Mouse (Mus musculus): ENCODE measurements around the gene Gm21970. TPM values are rescaled to one million over a fixed set of nuclear protein-coding genes. Genes with fewer than 3 reads are reported as not detected.

Gm21970 gene
- polyA plus RNA-seq (2015; fragmentation: Nextera tagmentation; extraction: Ambion mirVana), result not detected in 2 replicates

- no peak within 1 kb of the TSS for H3K27ac ChIP-seq
- peaks cover 14% of the 10 kb centered on the region for H3K36me3 ChIP-seq
- no peaks in the 10 kb centered on the region for H3K9me3 ChIP-seq
- WGBS, result 80% methylated on average over 5 of the region's 5 CpGs
- ATAC-seq, result no peak
- H3K4me3 ChIP-seq (replicated peaks), result no peak within 1 kb of the TSS
- H3K4me2 ChIP-seq (replicated peaks), result no peak within 1 kb of the TSS
- no peaks in the 10 kb centered on the region for H3K27me3 ChIP-seq (replicated peaks)
- no peak within 1 kb of the TSS for H3K9ac ChIP-seq
- H3K4me1 ChIP-seq (replicated peaks), result no peaks in the 10 kb centered on the region
Measured at GRCm38 (mm10) chr16:91391421-91391820, at the start of gene Gm21970. Gm21970 (plus strand) TSS chr16:91391721.

GRCm38 (mm10) chr16:91346491-91346890, 45.0 kb upstream of the Gm21970 start:
- 0 out of 2 replicates have a peak, but pooled peaks cover 6% of the 10 kb centered on the region for H3K27me3 ChIP-seq (replicated peaks)
- no peaks in the 10 kb centered on the region for H3K36me3 ChIP-seq
- no peak overlapping the region for H3K27ac ChIP-seq
- no peak overlapping the region for H3K9ac ChIP-seq
- H3K9me3 ChIP-seq, result no peaks in the 10 kb centered on the region
- 73% methylated on average over 9 of the region's 9 CpGs for WGBS
- H3K4me2 ChIP-seq (replicated peaks), result no peak overlapping the region
- no peaks in the 10 kb centered on the region for H3K4me1 ChIP-seq (replicated peaks)
- H3K4me3 ChIP-seq (replicated peaks), result no peak overlapping the region
- ATAC-seq, result no peak

GRCm38 (mm10) chr16:91347491-91348263, 43.8 kb upstream of the Gm21970 start:
- 60% methylated on average over 20 of the region's 20 CpGs for WGBS
- H3K27ac ChIP-seq, result no peak overlapping the region

GRCm38 (mm10) chr16:91348264-91348565, 43.3 kb upstream of the Gm21970 start:
- H3K4me2 ChIP-seq (replicated peaks), result no peak overlapping the region
- H3K9ac ChIP-seq, result no peak overlapping the region
- H3K4me3 ChIP-seq (replicated peaks), result no peak overlapping the region
- ATAC-seq, result no peak
- H3K36me3 ChIP-seq, result no peaks in the 10 kb centered on the region
- H3K4me1 ChIP-seq (replicated peaks), result no peaks in the 10 kb centered on the region
- 77% methylated on average over 14 of the region's 14 CpGs for WGBS
- no peak overlapping the region for H3K27ac ChIP-seq
- no peaks in the 10 kb centered on the region for H3K9me3 ChIP-seq
- H3K27me3 ChIP-seq (replicated peaks), result peaks cover 6% of the 10 kb centered on the region; the same call in 1 of the 2 replicates

More at GRCm38 (mm10) chr16:91347491-91348263, 43.8 kb upstream of the Gm21970 start:
- no peaks in the 10 kb centered on the region for H3K36me3 ChIP-seq
- no peak overlapping the region for H3K4me2 ChIP-seq (replicated peaks)
- H3K9ac ChIP-seq, result no peak overlapping the region
- H3K9me3 ChIP-seq, result no peaks in the 10 kb centered on the region
- no peaks in the 10 kb centered on the region for H3K4me1 ChIP-seq (replicated peaks)
- no peak for ATAC-seq
- H3K27me3 ChIP-seq (replicated peaks), result 0 out of 2 replicates have a peak, but pooled peaks cover 6% of the 10 kb centered on the region
- H3K4me3 ChIP-seq (replicated peaks), result no peak overlapping the region

- H3K4me3 ChIP-seq (replicated peaks), result no peak overlapping the region
- ATAC-seq, result no peak
- no peak overlapping the region for H3K9ac ChIP-seq
- no peaks in the 10 kb centered on the region for H3K9me3 ChIP-seq
- H3K27ac ChIP-seq, result no peak overlapping the region
- peaks cover 6% of the 10 kb centered on the region; the same call in 1 of the 2 replicates for H3K27me3 ChIP-seq (replicated peaks)
- H3K4me2 ChIP-seq (replicated peaks), result no peak overlapping the region
- WGBS, result 79% methylated on average over 28 of the region's 28 CpGs
- H3K36me3 ChIP-seq, result no peaks in the 10 kb centered on the region
- no peaks in the 10 kb centered on the region for H3K4me1 ChIP-seq (replicated peaks)
Measured at GRCm38 (mm10) chr16:91348588-91349330, 42.8 kb upstream of the Gm21970 start.

- H3K27ac ChIP-seq, result no peak overlapping the region
- H3K27me3 ChIP-seq (replicated peaks), result peaks cover 9% of the 10 kb centered on the region; the same call in 1 of the 2 replicates
- H3K9ac ChIP-seq, result no peak overlapping the region
- no peaks in the 10 kb centered on the region for H3K9me3 ChIP-seq
- H3K4me1 ChIP-seq (replicated peaks), result no peaks in the 10 kb centered on the region
- no peak for ATAC-seq
- H3K36me3 ChIP-seq, result no peaks in the 10 kb centered on the region
- no peak overlapping the region for H3K4me3 ChIP-seq (replicated peaks)
- 6% methylated on average over 7 of the region's 7 CpGs for WGBS
- no peak overlapping the region for H3K4me2 ChIP-seq (replicated peaks)
Measured at GRCm38 (mm10) chr16:91352084-91352562, 39.4 kb upstream of the Gm21970 start.

- H3K4me3 ChIP-seq (replicated peaks), result no peak overlapping the region
- peaks cover 9% of the 10 kb centered on the region; the same call in 1 of the 2 replicates for H3K27me3 ChIP-seq (replicated peaks)
- no peak overlapping the region for H3K4me2 ChIP-seq (replicated peaks)
- no peaks in the 10 kb centered on the region for H3K4me1 ChIP-seq (replicated peaks)
- no peaks in the 10 kb centered on the region for H3K36me3 ChIP-seq
- 68% methylated on average over 7 of the region's 7 CpGs for WGBS
- H3K9me3 ChIP-seq, result no peaks in the 10 kb centered on the region
- peak; percentile 86 for ATAC-seq
- H3K9ac ChIP-seq, result no peak overlapping the region
- H3K27ac ChIP-seq, result no peak overlapping the region
Measured at GRCm38 (mm10) chr16:91352749-91353148, 38.8 kb upstream of the Gm21970 start.

GRCm38 (mm10) chr16:91353177-91353576, 38.3 kb upstream of the Gm21970 start:
- H3K4me3 ChIP-seq (replicated peaks), result no peak overlapping the region
- no peak overlapping the region for H3K4me2 ChIP-seq (replicated peaks)
- H3K9me3 ChIP-seq, result no peaks in the 10 kb centered on the region
- H3K36me3 ChIP-seq, result no peaks in the 10 kb centered on the region
- peaks cover 9% of the 10 kb centered on the region; the same call in 1 of the 2 replicates for H3K27me3 ChIP-seq (replicated peaks)
- no peaks in the 10 kb centered on the region for H3K4me1 ChIP-seq (replicated peaks)
- H3K27ac ChIP-seq, result no peak overlapping the region
- no peak overlapping the region for H3K9ac ChIP-seq
- 80% methylated on average over 6 of the region's 6 CpGs for WGBS
- ATAC-seq, result 0 out of 2 replicates have a peak, but pooled peaks have one; percentile 59

- Histone ChIP-seq H3K4me1 (replicated peaks) (no peaks in the 10 kb centered on the region), H3K27ac (no peak overlapping the region), H3K9me3 (no peaks in the 10 kb centered on the region), H3K4me3 (replicated peaks) (no peak overlapping the region), H3K36me3 (no peaks in the 10 kb centered on the region), H3K27me3 (replicated peaks) (peaks cover 9% of the 10 kb centered on the region; the same call in 1 of the 2 replicates), H3K9ac (no peak overlapping the region), H3K4me2 (replicated peaks) (no peak overlapping the region)
- WGBS, result 79% methylated on average over 5 of the region's 5 CpGs
- no peak for ATAC-seq
Measured at GRCm38 (mm10) chr16:91353638-91354037, 37.9 kb upstream of the Gm21970 start.

- H3K27ac ChIP-seq, result no peak overlapping the region
- H3K36me3 ChIP-seq, result no peaks in the 10 kb centered on the region
- no peaks in the 10 kb centered on the region for H3K4me1 ChIP-seq (replicated peaks)
- ATAC-seq, result no peak
- no peak overlapping the region for H3K4me2 ChIP-seq (replicated peaks)
- no peaks in the 10 kb centered on the region for H3K9me3 ChIP-seq
- 60% methylated on average over 4 of the region's 4 CpGs for WGBS
- H3K4me3 ChIP-seq (replicated peaks), result no peak overlapping the region
- no peak overlapping the region for H3K9ac ChIP-seq
- peaks cover 9% of the 10 kb centered on the region; the same call in 1 of the 2 replicates for H3K27me3 ChIP-seq (replicated peaks)
Measured at GRCm38 (mm10) chr16:91354599-91354998, 36.9 kb upstream of the Gm21970 start.

- Histone ChIP-seq H3K4me1 (replicated peaks) (no peaks in the 10 kb centered on the region; the same call in 1 of the 2 replicates), H3K9ac (no peak overlapping the region), H3K36me3 (no peaks in the 10 kb centered on the region), H3K9me3 (no peaks in the 10 kb centered on the region), H3K27me3 (replicated peaks) (peaks cover 9% of the 10 kb centered on the region; the same call in 1 of the 2 replicates), H3K4me2 (replicated peaks) (no peak overlapping the region), H3K27ac (no peak overlapping the region), H3K4me3 (replicated peaks) (no peak overlapping the region)
- 69% methylated on average over 12 of the region's 12 CpGs for WGBS
- ATAC-seq, result no peak
Measured at GRCm38 (mm10) chr16:91355160-91355559, 36.4 kb upstream of the Gm21970 start.

GRCm38 (mm10) chr16:91356760-91357525, 34.6 kb upstream of the Gm21970 start:
- no peak overlapping the region for H3K9ac ChIP-seq
- H3K9me3 ChIP-seq, result no peaks in the 10 kb centered on the region
- no peak overlapping the region for H3K4me3 ChIP-seq (replicated peaks)
- H3K27ac ChIP-seq, result no peak overlapping the region
- no peak overlapping the region for H3K4me2 ChIP-seq (replicated peaks)
- H3K4me1 ChIP-seq (replicated peaks), result no peaks in the 10 kb centered on the region; the same call in 1 of the 2 replicates
- 71% methylated on average over 10 of the region's 10 CpGs for WGBS
- peaks cover 4% of the 10 kb centered on the region; the same call in 1 of the 2 replicates for H3K27me3 ChIP-seq (replicated peaks)
- H3K36me3 ChIP-seq, result no peaks in the 10 kb centered on the region
- ATAC-seq, result no peak

All from intestine, embryonic 15.5 days (tissue).